Mouse (Mus musculus): Measurements from ENCODE around the gene Gm10974.

DNA sequence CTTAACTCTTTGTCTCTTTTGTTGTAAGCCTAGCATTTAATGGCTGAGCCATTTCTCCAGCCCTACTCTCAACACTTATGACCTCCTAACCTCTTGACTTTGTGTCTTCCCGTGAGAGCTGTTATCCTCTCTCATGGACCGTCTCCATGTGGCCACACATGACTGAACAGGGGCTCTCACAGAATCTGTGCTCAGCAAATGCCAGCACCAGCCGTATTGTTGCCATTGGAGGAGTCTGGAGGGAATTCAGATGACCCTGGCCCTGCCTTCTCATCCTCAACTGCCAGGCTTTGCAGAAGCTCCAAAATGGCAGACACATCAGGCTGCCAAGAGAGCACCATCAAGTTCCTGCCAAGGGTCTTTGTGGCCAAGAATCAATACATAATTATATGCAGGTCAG is 31.6 kb downstream of the Gm10974 start:
- no peak for TF ChIP-seq CTCF (IDR thresholded peaks at IDR 0.05; ENCODE audit: low read depth, low read length)
- TF ChIP-seq POLR2A (IDR thresholded peaks at IDR 0.05; ENCODE audit: insufficient read depth, low read length): no peak
